Mouse (Mus musculus) kidney, adult 8-10 months (tissue): ENCODE measurements around the gene Fitm2.
A peak's percentile ranks its signal among the peaks of the same experiment; 100 is the strongest.

Experiments
- DNase-seq, 2 experiments: peaks; one replicate each; pipeline ENCODE4 v3.0.0; 2022

Gene Fitm2

GRCm38 (mm10) chr2:163420366-163420886 is 52.0 kb downstream of the Fitm2 start:
- DNase-seq, result no peak

GRCm38 (mm10) chr2:163419346-163420045 is 52.9 kb downstream of the Fitm2 start:
- peak; percentile 99 for DNase-seq

- DNase-seq, result peak; percentile 49 to 50
Measured at GRCm38 (mm10) chr2:163418841-163419345, 53.5 kb downstream of the Fitm2 start.

DNA sequence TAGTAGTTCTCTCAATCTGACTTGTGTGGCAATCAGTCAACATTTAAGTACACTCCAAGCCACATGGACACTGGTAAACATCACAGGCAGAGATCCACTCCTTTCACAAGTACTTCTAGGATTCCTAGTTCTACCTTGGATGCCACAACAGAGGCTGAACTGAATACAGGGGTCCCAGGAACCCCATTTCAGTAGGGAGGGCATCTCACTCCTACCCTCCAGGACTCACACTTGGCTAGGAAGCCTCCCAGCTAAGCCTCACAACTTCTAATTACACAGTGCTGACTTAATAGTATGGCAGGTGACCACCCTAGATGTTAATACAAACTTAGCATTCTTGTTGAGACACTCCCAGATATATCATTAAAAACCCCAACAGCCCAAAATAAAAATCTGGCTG is 54.6 kb downstream of the Fitm2 start:
- no peak for DNase-seq

DNA sequence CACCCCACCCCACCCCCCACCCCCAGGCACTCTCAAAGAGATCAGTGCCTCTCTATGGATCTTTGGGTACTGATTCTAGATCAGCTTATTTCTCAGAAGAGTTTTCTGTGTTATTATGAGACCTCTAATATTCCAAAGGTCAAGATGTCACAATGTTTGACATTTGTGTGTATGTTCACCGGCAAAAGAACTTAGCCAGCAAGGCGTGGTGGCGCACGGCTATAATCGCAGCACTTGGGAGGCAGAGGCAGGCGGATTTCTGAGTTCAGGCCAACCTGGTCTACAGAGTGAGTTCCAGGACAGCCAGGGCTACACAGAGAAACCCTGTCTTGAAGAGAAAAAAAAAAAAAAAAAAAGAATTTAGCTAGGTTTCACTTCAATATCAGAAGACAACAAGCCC is 55.4 kb downstream of the Fitm2 start:
- DNase-seq, result no peak
